Mouse (Mus musculus) brain, embryonic 18.5 days (tissue): ENCODE results near the gene Tac2.

Source experiments
- DNase-seq: peaks from one replicate; pipeline ENCODE4 v3.0.0-alpha.2; 2012; ENCODE audit warnings: low read depth, low spot score

Tac2 gene

GRCm38 (mm10) chr10:127724178-127724577, at the start of gene Tac2:
Tac2 (plus strand) TSS chr10:127724478.
- DNase-seq: no peak

- no peak for DNase-seq
Measured at GRCm38 (mm10) chr10:127674794-127675522, 49.3 kb upstream of the Tac2 start.

- DNase-seq: no peak
Measured at GRCm38 (mm10) chr10:127675859-127676398, 48.3 kb upstream of the Tac2 start.

GRCm38 (mm10) chr10:127676691-127677548, 47.4 kb upstream of the Tac2 start:
- peak; percentile 97 for DNase-seq

- no peak for DNase-seq
Measured at GRCm38 (mm10) chr10:127677591-127678336, 46.5 kb upstream of the Tac2 start.

GRCm38 (mm10) chr10:127679208-127679607, 45.1 kb upstream of the Tac2 start:
- no peak for DNase-seq

- no peak for DNase-seq
Measured at GRCm38 (mm10) chr10:127679881-127680280, 44.4 kb upstream of the Tac2 start.

GRCm38 (mm10) chr10:127682886-127683285, 41.4 kb upstream of the Tac2 start:
- DNase-seq: no peak

- no peak for DNase-seq
Measured at GRCm38 (mm10) chr10:127691053-127691452, 33.2 kb upstream of the Tac2 start.

GRCm38 (mm10) chr10:127694636-127695035, 29.6 kb upstream of the Tac2 start:
- DNase-seq: no peak

- no peak for DNase-seq
Measured at GRCm38 (mm10) chr10:127695775-127696174, 28.5 kb upstream of the Tac2 start.

GRCm38 (mm10) chr10:127698966-127699365, 25.3 kb upstream of the Tac2 start:
- no peak for DNase-seq

GRCm38 (mm10) chr10:127703299-127703698, 21.0 kb upstream of the Tac2 start:
- no peak for DNase-seq

GRCm38 (mm10) chr10:127704293-127704692, 20.0 kb upstream of the Tac2 start:
- DNase-seq: no peak

GRCm38 (mm10) chr10:127704766-127705220, 19.5 kb upstream of the Tac2 start, which contains the start of gene Myo1a:
Myo1a (plus strand) TSS chr10:127705170.
- DNase-seq: no peak

GRCm38 (mm10) chr10:127705783-127706182, 18.5 kb upstream of the Tac2 start:
- no peak for DNase-seq

- DNase-seq: no peak
Measured at GRCm38 (mm10) chr10:127707721-127708120, 16.6 kb upstream of the Tac2 start.

GRCm38 (mm10) chr10:127708850-127709370, 15.4 kb upstream of the Tac2 start:
- DNase-seq: no peak

GRCm38 (mm10) chr10:127710331-127710730, 13.9 kb upstream of the Tac2 start:
- DNase-seq: no peak

- no peak for DNase-seq
Measured at GRCm38 (mm10) chr10:127712736-127713135, 11.5 kb upstream of the Tac2 start.

GRCm38 (mm10) chr10:127721671-127722418, 2.4 kb upstream of the Tac2 start:
- DNase-seq: no peak
